Mouse (Mus musculus): ENCODE results near the gene Clmp.

Gene Clmp

DNA sequence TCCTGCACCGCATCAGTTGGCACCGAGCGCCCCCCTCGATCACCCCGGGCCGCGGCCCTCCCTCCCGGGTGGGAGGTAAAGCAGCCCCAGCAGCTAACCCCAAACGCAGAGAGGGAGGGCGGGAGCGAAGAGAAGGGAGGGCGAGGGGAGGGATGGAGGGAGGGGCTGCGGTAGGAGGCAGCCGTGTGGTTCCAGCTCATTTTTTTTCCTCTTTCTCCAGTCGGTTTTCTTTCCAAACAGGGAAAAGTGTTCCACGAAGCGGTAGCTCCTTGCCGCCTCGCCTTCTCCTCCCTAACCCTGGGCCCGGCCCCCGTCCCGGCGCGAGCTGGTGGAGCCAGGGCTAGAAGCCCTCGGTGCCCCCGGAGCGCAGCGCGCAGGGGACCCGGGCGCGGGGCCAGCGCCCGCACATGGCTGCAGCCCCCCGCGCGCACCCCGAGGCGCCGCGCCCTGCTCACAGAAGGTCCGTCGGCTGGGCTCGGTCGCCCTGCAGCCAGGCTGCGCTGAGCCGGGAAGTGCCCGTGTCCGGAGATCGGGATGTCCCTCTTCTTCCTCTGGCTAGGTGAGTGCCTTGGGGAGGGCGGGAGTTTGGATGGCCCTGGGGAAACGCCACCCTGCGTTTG is at the start of gene Clmp:
Gene Clmp, plus strand, starts transcription at position 162 of the 620 bp plus-strand sequence.
- in situ Hi-C loops (cut with MboI; ENCODE audit: low pct_unique_long_range_greater_than_20kb in 1 of 2, low sequenced_read_pairs in 2 of 2, unreplicated experiment in 1 of 2): no loop called here

GRCm38 (mm10) chr9:40636054-40636453 is 49.7 kb upstream of the Clmp start:
- in situ Hi-C loops (cut with MboI; ENCODE audit: low pct_unique_long_range_greater_than_20kb in 1 of 2, low sequenced_read_pairs in 2 of 2, unreplicated experiment in 1 of 2): no loop called here

DNA sequence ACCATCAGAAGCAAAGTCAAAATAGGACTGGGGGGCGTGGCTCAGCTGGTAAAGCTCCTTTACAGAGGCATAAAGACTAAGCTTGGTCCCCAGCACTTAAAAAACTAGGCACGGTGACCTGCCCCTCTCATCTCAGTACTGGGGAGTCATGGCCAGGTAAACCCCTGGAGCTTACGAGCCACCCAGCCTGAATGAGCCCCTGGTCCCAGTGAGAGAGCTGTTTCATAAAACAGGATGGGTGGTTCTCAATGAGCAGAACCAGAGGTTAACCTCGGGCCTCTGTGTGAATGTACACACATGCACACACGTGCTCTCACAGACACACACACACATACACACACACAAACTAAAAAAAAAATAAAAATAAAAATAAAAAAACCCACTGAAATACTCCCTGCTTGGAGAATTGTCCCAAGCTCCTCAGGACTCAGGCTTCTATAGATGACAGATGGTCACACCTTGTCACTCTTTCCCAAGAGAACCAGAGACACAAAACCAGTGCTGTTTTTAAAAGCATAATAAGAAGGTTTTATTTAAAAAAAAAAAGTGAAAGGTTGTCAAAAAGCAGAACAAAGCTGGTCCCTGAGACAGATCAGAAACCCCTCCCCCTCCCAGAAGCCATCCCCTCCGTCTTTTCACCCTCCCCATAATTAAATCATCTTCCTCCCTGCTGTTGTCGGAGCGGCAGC is 47.9 kb upstream of the Clmp start:
- in situ Hi-C loops (cut with MboI; ENCODE audit: low pct_unique_long_range_greater_than_20kb in 1 of 2, low sequenced_read_pairs in 2 of 2, unreplicated experiment in 1 of 2): no loop called here

GRCm38 (mm10) chr9:40638394-40639049 is 47.2 kb upstream of the Clmp start:
- in situ Hi-C loops (cut with MboI; ENCODE audit: low pct_unique_long_range_greater_than_20kb in 1 of 2, low sequenced_read_pairs in 2 of 2, unreplicated experiment in 1 of 2): no loop called here

DNA sequence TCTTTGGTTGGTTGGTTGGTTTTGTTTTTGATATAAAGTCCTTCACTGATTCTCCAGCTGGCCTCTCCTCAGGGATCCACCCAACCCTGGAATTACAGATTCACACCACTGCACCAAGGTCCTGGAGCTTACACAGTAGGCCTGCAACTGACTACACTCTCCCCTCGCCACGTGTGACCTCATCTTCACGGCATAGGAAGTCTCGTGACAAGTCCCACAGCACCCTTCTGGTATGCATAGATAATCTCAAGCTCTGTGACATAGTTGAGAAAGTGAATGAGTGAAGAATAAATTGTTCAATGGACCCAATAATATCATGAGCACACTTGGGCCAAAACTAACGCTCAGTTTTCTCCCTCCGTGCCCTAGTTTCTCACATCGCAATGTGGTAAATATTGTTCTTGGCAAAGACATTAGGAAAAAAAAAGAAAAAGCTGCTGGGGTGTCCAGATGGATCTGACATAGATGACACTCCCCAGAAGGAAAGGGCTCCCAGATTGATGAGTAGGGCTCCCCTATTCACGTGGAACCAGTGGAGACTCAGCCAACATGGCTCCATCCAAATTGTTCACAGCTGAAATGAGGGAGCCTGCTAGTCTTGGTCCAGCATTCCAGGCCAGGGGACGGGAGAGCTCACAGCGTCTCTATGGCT is 46.1 kb upstream of the Clmp start:
- in situ Hi-C loops (cut with MboI; ENCODE audit: low pct_unique_long_range_greater_than_20kb in 1 of 2, low sequenced_read_pairs in 2 of 2, unreplicated experiment in 1 of 2): no loop called here

DNA sequence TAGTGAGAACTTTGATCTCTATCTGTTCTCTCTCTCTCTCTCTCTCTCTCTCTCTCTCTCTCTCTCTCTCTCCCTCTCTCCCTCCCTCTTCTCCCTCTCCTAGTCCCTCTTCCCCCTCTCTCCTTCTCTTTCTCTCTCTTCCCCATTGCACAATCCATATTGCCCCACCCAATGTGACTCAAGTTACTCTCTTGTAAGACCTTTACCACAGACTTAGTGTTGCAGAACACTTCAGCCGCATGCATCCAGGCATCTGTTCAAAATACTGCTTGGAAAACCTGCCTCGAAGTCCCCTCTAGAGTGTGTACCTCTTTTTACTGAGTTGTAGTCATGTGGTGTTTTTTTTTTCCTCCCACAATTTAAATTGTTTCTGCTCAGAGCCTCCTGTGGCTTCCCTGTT is 44.4 kb upstream of the Clmp start:
- in situ Hi-C loops (cut with MboI; ENCODE audit: low pct_unique_long_range_greater_than_20kb in 1 of 2, low sequenced_read_pairs in 2 of 2, unreplicated experiment in 1 of 2): no loop called here

- in situ Hi-C loops (cut with MboI; ENCODE audit: low pct_unique_long_range_greater_than_20kb in 1 of 2, low sequenced_read_pairs in 2 of 2, unreplicated experiment in 1 of 2): no loop called here
Measured at GRCm38 (mm10) chr9:40642470-40643220, 43.1 kb upstream of the Clmp start.

GRCm38 (mm10) chr9:40649444-40649843 is 36.3 kb upstream of the Clmp start:
- in situ Hi-C loops (cut with MboI; ENCODE audit: low pct_unique_long_range_greater_than_20kb in 1 of 2, low sequenced_read_pairs in 2 of 2, unreplicated experiment in 1 of 2): no loop called here

GRCm38 (mm10) chr9:40649983-40650382 is 35.8 kb upstream of the Clmp start:
- in situ Hi-C loops (cut with MboI; ENCODE audit: low pct_unique_long_range_greater_than_20kb in 1 of 2, low sequenced_read_pairs in 2 of 2, unreplicated experiment in 1 of 2): no loop called here

DNA sequence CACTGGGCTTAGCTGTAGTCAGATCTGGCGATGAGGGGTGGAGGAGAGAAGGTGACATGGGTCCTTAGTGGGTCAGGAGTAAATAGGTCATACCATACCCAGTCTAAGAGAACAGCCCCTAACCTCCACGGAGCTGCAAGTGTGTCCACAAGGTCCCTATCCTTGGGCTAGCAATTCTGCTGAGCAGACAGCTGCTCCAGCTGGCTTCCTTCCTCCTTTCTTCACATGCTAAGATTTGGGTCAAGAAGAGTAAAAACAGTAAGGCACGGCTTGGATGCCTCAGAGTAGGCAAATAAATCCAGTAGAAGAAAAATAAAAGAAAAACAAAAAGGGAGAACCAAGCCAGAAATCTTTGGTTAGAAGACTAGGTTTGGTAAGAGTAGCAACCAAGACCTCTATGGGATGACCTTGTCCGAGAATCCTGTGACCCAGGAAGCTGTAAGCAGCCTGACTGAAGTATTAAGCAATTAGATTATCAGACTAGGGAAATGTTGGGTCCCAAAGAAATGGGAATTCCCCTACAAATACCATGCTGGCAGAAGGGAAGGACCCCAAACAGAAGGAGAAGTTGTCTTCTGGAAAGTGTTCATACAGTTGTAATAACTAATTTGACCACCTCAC is 34.4 kb upstream of the Clmp start:
- in situ Hi-C loops (cut with MboI; ENCODE audit: low pct_unique_long_range_greater_than_20kb in 1 of 2, low sequenced_read_pairs in 2 of 2, unreplicated experiment in 1 of 2): no loop called here

DNA sequence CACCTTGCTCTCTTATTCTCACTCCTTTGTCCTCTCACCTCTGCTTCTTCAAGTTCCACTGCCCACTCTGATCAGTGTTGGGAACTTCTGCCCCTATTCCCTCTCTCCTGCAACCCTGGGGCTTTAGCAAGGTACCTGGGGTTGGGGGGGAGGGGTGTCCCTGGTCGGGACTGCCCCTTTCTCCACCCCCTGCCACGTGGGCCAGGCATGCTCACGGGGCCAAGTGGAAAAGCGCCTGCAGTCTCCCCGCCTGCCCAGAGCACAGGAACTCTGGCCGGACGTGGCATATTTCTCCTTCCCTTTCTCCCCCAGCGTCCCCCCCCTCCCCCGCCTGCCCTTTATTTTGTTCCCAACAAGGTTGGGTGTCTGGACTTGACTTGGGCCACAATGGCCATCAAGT is 33.0 kb upstream of the Clmp start:
- in situ Hi-C loops (cut with MboI; ENCODE audit: low pct_unique_long_range_greater_than_20kb in 1 of 2, low sequenced_read_pairs in 2 of 2, unreplicated experiment in 1 of 2): no loop called here

DNA sequence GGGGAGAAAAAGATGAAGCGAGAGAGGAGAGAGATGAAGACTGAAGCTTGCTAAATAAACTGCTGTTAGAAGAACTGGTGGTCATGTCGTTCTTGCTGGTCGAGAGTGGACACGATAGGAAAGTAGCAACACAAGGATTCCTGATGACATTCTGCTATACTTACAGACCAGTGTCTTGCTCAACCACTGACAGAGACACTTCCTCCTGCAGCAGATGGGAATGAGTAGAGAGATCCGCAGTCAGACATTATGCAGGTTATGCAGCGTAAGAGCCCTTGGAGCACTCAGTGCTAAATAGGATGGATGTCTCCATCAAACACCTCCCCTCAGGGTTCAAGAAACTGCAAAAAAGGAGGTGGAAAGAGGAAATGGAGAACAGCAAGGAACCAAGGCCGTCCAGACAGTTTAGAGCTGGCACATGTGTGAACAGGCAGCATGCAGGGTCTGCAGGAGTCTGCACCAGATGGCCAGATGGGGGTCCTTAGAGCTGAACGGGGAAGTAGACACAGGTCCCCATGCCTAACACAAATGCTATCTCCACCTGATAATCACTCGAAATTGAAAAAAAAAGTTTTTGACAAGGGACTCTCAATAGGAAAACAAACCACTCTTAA is 19.5 kb upstream of the Clmp start:
- in situ Hi-C loops (cut with MboI; ENCODE audit: low pct_unique_long_range_greater_than_20kb in 1 of 2, low sequenced_read_pairs in 2 of 2, unreplicated experiment in 1 of 2): no loop called here

GRCm38 (mm10) chr9:40670313-40670712 is 15.4 kb upstream of the Clmp start, which contains the start of gene Gm21915:
Gene Gm21915, plus strand, starts transcription at chr9:40670613.
- in situ Hi-C loops (cut with MboI; ENCODE audit: low pct_unique_long_range_greater_than_20kb in 1 of 2, low sequenced_read_pairs in 2 of 2, unreplicated experiment in 1 of 2): no loop called here

DNA sequence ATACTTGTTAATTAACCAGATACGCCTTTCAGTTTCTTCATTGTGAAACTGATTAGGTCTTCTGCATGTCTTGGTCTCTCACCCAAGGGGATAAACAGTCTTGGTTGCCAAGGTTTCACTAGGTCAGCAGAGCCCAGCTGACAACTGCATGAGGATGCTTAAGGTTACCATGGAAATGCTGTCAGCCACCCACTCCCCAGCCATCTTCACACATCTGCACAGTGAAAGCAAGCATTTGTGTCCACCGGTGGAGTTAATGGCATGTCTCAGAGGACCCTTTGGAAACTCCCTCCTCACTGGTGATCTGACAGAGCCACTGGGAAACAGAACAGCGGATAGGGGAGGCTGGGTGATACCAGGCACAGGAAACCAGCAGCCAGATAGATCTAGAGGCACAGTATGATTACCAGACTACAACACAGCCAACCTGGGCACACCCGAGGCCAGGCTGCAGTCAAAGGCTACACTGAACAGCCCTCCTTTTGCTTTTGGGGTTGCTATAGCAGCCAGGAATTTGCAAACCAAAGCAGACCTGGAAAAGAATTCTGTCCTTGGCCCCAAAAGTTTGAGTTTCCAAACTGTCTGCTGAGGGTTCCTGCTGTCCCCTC is 14.3 kb upstream of the Clmp start:
- in situ Hi-C loops (cut with MboI; ENCODE audit: low pct_unique_long_range_greater_than_20kb in 1 of 2, low sequenced_read_pairs in 2 of 2, unreplicated experiment in 1 of 2): no loop called here

DNA sequence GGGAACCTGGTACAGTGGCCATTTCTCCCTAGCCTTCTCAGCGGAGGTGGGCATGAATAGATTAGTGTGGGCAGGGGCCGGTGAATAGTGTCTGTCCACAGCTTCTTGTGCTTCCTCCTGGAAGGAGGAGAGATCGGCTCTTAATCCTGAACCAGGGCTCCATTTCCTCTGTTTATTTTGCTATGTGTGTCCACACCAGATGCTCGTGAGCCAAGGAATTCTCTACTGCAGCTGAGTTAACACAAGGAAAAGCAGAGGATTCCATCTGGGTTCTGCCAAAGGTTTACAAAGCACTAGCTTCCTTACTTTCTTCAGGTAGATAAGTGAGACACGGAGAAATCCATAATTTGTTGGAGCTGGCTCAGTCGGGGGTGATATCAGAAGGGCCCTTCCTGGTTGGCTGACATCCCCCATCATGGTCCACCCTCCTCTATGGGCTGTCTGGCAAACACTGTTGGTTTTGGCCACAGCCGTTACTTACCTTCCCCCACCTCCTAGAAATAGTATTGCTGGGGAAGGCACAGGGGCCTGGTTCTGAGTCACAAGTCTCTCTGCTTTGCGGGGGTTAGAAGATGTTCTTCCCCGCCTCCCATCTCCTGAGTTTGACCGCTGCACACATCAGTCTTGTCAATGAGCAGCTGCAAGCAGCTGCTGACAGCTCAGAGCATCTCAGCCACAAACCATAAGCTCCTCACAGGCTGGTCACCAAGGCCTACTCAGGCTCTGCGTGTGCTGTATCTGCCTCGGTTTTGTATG is 10.4 kb upstream of the Clmp start:
- in situ Hi-C loops (cut with MboI; ENCODE audit: low pct_unique_long_range_greater_than_20kb in 1 of 2, low sequenced_read_pairs in 2 of 2, unreplicated experiment in 1 of 2): no loop called here

DNA sequence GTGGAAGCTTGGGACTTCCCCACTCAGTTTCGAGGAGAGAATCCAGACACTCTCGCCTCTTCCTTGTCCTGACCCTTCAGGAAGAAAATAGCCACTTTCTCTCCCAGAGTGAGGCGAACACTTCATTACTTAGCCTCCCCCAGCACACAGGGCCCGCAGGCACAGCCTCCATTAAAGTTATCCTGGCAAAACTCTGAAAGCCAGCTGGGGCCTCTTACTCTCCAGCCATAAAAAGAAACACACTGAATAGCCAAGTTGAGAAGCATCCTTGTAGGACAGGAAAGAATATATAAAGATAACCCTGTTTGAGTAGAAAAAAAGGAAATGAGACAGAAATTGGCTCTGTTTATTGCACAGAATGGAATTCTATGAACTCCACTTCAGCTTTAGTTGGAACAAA is 7.1 kb upstream of the Clmp start:
- in situ Hi-C loops (cut with MboI; ENCODE audit: low pct_unique_long_range_greater_than_20kb in 1 of 2, low sequenced_read_pairs in 2 of 2, unreplicated experiment in 1 of 2): no loop called here

GRCm38 (mm10) chr9:40686421-40686899 is 698 bp downstream of the Clmp start:
- in situ Hi-C loops (cut with MboI; ENCODE audit: low pct_unique_long_range_greater_than_20kb in 1 of 2, low sequenced_read_pairs in 2 of 2, unreplicated experiment in 1 of 2): no loop called here
